Mouse (Mus musculus): ENCODE data around the gene Clptm1.

DNA sequence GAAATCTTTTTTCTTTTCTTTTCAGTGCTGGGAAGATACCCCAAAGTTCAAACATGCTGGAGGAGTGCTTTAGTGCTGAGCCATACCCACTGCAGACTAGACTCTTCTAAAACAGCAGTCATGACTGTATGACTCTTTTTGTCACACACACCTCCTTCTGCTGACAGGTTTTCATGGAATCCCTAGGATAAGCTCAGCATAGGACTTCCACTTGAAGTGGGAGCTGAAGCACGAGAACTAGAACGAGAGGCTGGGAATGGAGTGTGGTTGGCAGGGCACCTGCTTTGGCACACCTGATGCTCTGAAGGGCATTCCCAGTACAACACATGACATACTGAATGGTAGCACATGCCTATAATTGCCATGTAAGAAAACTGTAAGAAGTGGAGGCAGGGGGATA is 12.2 kb downstream of the Clptm1 start:
- TF ChIP-seq CTCF (IDR thresholded peaks at IDR 0.05; ENCODE audit: low read depth) (no peak), EP300 (IDR thresholded peaks at IDR 0.05; ENCODE audit: low read depth) (peak; percentile 98)
